Mouse (Mus musculus): Measurements from ENCODE around the gene Aldh16a1. TPM values are rescaled to one million over a fixed set of nuclear protein-coding genes. Genes with fewer than 3 reads are reported as not detected.
A peak's percentile ranks its signal among the peaks of the same experiment; 100 is the strongest.
"Not testable (repeated sequence)": the region's sequence is repeated elsewhere in the genome, so short reads cannot be mapped to it uniquely, and the experiment has no call there.

Gene Aldh16a1
- total and polyA plus RNA-seq, 2 experiments from 2014 or later, result 22.8 to 40.1 TPM

DNA sequence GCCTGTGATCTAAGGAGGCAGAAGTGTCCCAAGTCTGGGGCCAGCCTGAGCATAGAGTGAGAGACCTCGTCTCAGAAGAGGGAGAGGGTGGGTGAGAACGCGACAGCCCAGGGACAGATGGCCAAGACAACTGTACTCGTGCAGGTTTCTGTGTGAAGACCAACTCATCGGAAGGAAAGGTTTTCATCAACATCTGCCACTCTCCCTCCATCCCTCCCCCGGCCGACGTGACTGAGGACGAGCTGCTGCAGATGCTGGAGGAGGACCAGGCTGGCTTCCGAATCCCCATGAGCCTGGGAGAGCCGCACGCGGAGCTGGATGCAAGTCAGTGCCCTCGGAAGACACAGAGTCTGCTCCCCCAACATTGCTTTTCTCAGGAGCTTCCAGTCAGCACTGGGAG is 3.1 kb upstream of the Aldh16a1 start:
- DNase-seq (ENCODE audit: low spot score) (no peak), ATAC-seq (ENCODE audit: insufficient read depth, low read depth) (no peak)
- Histone ChIP-seq H3K9me3 (replicated peaks; ENCODE audit: control insufficient read depth, low read length) (no peaks in the 10 kb centered on the region), H3K27ac (ENCODE audit: low read depth) (no peak overlapping the region), H3K9ac (replicated peaks; ENCODE audit: low read depth, low read length) (no peak overlapping the region), H3K4me2 (ENCODE audit: low read depth, low read length) (no peak overlapping the region), H3K4me3 (ENCODE audit: low read depth, low read length) (no peak overlapping the region), H3K4me1 (ENCODE audit: control insufficient read depth, insufficient read depth) (0 out of 2 replicates have a peak, but pooled peaks cover 7% of the 10 kb centered on the region), H3K27me3 (ENCODE audit: control insufficient read depth, insufficient read depth, low read length) (peaks cover 2% of the 10 kb centered on the region; the same call in 1 of the 2 replicates), H3K36me3 (replicated peaks; ENCODE audit: control insufficient read depth, insufficient read depth, low read length) (peaks cover 11% of the 10 kb centered on the region; the same call in 1 of the 2 replicates)
- TF ChIP-seq EP300 (IDR thresholded peaks at IDR 0.05; ENCODE audit: low read depth) (no peak), CTCF (IDR thresholded peaks at IDR 0.05; ENCODE audit: low read depth) (no peak)
- WGBS, result 83% methylated on average over 14 of the region's 14 CpGs

DNA sequence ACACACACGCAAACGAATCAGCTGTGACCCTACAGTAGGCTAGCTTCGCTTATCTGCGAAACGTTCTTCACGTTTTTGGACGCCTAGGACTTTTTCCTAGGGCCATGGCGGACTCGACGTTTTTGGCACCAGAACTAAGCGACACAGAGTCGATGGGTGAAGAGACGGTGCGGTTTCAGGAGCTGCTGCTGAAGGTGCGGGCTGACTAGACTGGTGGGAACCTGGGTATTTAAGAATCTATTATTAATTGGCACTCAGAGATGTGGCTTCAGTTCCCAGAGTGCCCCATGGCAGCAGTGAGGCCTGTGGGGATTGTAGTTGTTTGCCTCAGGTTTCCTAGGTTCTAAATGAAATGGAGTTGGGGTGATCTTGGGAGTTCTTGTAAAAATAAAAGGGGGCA is 1.8 kb upstream of the Aldh16a1 start:
- H3K9me3 ChIP-seq (replicated peaks; ENCODE audit: control insufficient read depth, low read length), result no peaks in the 10 kb centered on the region
- TF ChIP-seq EP300 (IDR thresholded peaks at IDR 0.05; ENCODE audit: low read depth), result no peak
- no peak for TF ChIP-seq CTCF (IDR thresholded peaks at IDR 0.05; ENCODE audit: low read depth)
- no peak overlapping the region for H3K4me3 ChIP-seq (ENCODE audit: low read depth, low read length)
- no peak for DNase-seq (ENCODE audit: low spot score)
- WGBS, result 87% methylated on average over 15 of the region's 15 CpGs
- H3K27me3 ChIP-seq (ENCODE audit: control insufficient read depth, insufficient read depth, low read length), result no peaks in the 10 kb centered on the region
- no peak overlapping the region for H3K27ac ChIP-seq (ENCODE audit: low read depth)
- no peak overlapping the region for H3K4me2 ChIP-seq (ENCODE audit: low read depth, low read length)
- H3K4me1 ChIP-seq (ENCODE audit: control insufficient read depth, insufficient read depth), result 0 out of 2 replicates have a peak, but pooled peaks cover 7% of the 10 kb centered on the region
- H3K9ac ChIP-seq (replicated peaks; ENCODE audit: low read depth, low read length), result no peak overlapping the region
- ATAC-seq (ENCODE audit: insufficient read depth, low read depth), result no peak
- peaks cover 11% of the 10 kb centered on the region; the same call in 1 of the 2 replicates for H3K36me3 ChIP-seq (replicated peaks; ENCODE audit: control insufficient read depth, insufficient read depth, low read length)

DNA sequence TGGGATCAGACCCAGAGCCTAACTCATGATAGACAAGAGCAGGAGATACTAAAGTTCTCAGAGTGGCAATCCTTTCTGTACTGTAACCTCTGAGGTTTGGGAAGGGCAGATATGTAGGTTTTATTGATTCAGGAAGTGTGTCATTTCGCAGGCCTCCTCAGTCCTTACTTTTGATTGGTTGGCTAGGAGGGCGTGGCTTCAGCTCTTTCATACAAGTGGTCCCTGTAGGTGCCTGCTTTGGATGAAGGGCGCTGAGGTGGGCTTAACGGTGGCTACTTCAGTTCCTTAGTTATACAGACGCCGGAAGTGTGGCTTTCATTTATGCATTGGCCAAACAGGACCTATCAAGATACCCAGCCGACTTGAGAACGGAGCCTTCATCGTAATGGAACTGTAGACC is 1.2 kb upstream of the Aldh16a1 start:
- Histone ChIP-seq H3K4me1 (ENCODE audit: control insufficient read depth, insufficient read depth) (0 out of 2 replicates have a peak, but pooled peaks cover 7% of the 10 kb centered on the region), H3K36me3 (replicated peaks; ENCODE audit: control insufficient read depth, insufficient read depth, low read length) (peaks cover 11% of the 10 kb centered on the region; the same call in 1 of the 2 replicates), H3K27ac (ENCODE audit: low read depth) (no peak overlapping the region), H3K9ac (replicated peaks; ENCODE audit: low read depth, low read length) (no peak overlapping the region), H3K4me2 (ENCODE audit: low read depth, low read length) (no peak overlapping the region), H3K4me3 (ENCODE audit: low read depth, low read length) (no peak overlapping the region), H3K27me3 (ENCODE audit: control insufficient read depth, insufficient read depth, low read length) (no peaks in the 10 kb centered on the region), H3K9me3 (replicated peaks; ENCODE audit: control insufficient read depth, low read length) (no peaks in the 10 kb centered on the region)
- ATAC-seq (ENCODE audit: insufficient read depth, low read depth) (no peak), DNase-seq (ENCODE audit: low spot score) (no peak)
- WGBS, result 83% methylated on average over 9 of the region's 9 CpGs
- TF ChIP-seq EP300 (IDR thresholded peaks at IDR 0.05; ENCODE audit: low read depth), result no peak
- no peak for TF ChIP-seq CTCF (IDR thresholded peaks at IDR 0.05; ENCODE audit: low read depth)

DNA sequence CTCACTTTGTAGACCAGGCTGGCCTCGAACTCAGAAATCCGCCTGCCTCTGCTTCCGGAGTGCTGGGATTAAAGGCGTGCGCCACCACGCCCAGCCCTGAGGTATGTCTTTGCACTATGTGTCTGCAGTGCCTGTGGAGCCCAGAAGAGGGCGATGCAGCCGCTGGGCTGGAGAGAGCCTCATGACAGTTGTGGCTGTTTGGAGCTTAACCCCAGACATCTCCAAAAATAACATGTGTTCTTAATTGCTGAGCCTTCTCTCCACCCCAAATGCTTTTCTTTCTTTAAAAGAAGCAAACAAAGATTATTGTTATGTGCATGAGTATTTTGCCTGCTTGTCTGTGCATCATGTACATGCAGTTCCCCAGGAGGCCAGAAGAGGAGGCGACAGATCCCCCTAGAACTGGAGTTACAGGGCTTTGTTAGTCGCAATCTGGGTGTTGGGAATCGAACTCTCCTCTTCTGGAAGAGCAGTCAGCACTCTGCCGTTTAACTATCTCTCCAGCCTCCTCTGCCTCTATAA is 670 bp upstream of the Aldh16a1 start:
- Histone ChIP-seq H3K4me2 (ENCODE audit: low read depth, low read length) (peak overlapping the region; percentile 83), H3K9ac (replicated peaks; ENCODE audit: low read depth, low read length) (no peak overlapping the region), H3K4me1 (ENCODE audit: control insufficient read depth, insufficient read depth) (0 out of 2 replicates have a peak, but pooled peaks cover 7% of the 10 kb centered on the region), H3K9me3 (replicated peaks; ENCODE audit: control insufficient read depth, low read length) (no peaks in the 10 kb centered on the region), H3K27ac (ENCODE audit: low read depth) (peak overlapping the region; percentile 97; the same call in 1 of the 2 replicates), H3K4me3 (ENCODE audit: low read depth, low read length) (peak overlapping the region; percentile 76), H3K36me3 (replicated peaks; ENCODE audit: control insufficient read depth, insufficient read depth, low read length) (peaks cover 9% of the 10 kb centered on the region; the same call in 1 of the 2 replicates), H3K27me3 (ENCODE audit: control insufficient read depth, insufficient read depth, low read length) (no peaks in the 10 kb centered on the region)
- WGBS, result 72% methylated on average over 12 of the region's 12 CpGs
- DNase-seq (ENCODE audit: low spot score), result peak; percentile 44
- peak; percentile 26 for ATAC-seq (ENCODE audit: insufficient read depth, low read depth)
- TF ChIP-seq CTCF (IDR thresholded peaks at IDR 0.05; ENCODE audit: low read depth), result peak; percentile 43; the same call in 1 of the 2 replicates
- no peak for TF ChIP-seq EP300 (IDR thresholded peaks at IDR 0.05; ENCODE audit: low read depth)

DNA sequence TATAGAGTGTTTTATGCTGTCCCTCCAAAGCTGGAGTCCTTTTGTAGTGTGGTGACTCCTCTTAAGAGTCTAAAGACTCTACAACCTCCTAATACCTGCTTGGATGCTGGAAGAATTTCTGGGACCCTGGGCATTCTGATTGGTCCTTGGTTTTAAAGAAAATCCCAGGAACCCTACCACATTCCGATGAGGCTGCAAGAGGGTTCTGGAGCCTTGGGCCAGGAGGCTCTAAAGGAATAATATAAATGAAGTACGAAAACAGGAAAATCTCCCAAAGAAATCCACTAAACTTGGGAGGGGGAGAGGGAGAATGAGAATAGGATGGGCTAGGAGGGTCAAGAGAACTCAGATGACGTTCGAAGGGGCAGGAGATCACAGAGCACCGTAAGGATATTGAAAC is 798 bp downstream of the Aldh16a1 start:
- no peaks in the 10 kb centered on the region for H3K27me3 ChIP-seq (ENCODE audit: control insufficient read depth, insufficient read depth, low read length)
- 0 out of 2 replicates have a peak, but pooled peaks cover 4% of the 10 kb centered on the region for H3K36me3 ChIP-seq (replicated peaks; ENCODE audit: control insufficient read depth, insufficient read depth, low read length)
- no peaks in the 10 kb centered on the region for H3K9me3 ChIP-seq (replicated peaks; ENCODE audit: control insufficient read depth, low read length)
- H3K9ac ChIP-seq (replicated peaks; ENCODE audit: low read depth, low read length), result peak overlapping the region; percentile 83
- H3K27ac ChIP-seq (ENCODE audit: low read depth), result peak overlapping the region; percentile 97
- peak overlapping the region; percentile 83 for H3K4me2 ChIP-seq (ENCODE audit: low read depth, low read length)
- H3K4me1 ChIP-seq (ENCODE audit: control insufficient read depth, insufficient read depth), result 0 out of 2 replicates have a peak, but pooled peaks cover 7% of the 10 kb centered on the region
- DNase-seq (ENCODE audit: low spot score) (no peak), ATAC-seq (ENCODE audit: insufficient read depth, low read depth) (no peak)
- H3K4me3 ChIP-seq (ENCODE audit: low read depth, low read length), result peak overlapping the region; percentile 76
- TF ChIP-seq CTCF (IDR thresholded peaks at IDR 0.05; ENCODE audit: low read depth), result no peak
- WGBS, result 1% methylated on average over 5 of the region's 5 CpGs

DNA sequence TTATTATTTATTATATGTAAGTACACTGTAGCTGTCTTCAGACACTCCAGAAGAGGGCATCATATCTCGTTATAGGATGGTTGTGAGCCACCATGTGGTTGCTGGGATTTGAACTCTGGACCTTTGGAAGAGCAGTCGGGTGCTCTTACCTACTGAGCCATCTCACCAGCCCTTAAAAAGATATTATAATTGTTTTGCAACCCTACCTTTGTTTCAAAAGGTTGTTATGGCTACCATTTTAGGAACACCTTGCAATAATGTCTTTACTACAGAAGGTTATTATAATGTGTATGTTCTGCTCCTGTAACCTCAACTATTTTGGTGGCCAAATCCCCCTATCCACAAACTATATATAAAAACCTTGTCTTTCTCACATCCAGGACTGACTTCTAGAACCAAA is 1.3 kb downstream of the Aldh16a1 start:
- not testable (repeated sequence) for DNase-seq (ENCODE audit: low spot score); H3K36me3 ChIP-seq (replicated peaks; ENCODE audit: control insufficient read depth, insufficient read depth, low read length); H3K4me2 ChIP-seq (ENCODE audit: low read depth, low read length); H3K27ac ChIP-seq (ENCODE audit: low read depth); H3K9ac ChIP-seq (replicated peaks; ENCODE audit: low read depth, low read length); H3K9me3 ChIP-seq (replicated peaks; ENCODE audit: control insufficient read depth, low read length); H3K27me3 ChIP-seq (ENCODE audit: control insufficient read depth, insufficient read depth, low read length); ATAC-seq (ENCODE audit: insufficient read depth, low read depth); H3K4me1 ChIP-seq (ENCODE audit: control insufficient read depth, insufficient read depth); H3K4me3 ChIP-seq (ENCODE audit: low read depth, low read length)
- 85% methylated on average over 2 of the region's 2 CpGs for whole genome bisulfite sequencing

All from heart, postnatal 0 days (tissue).